Mouse (Mus musculus) small intestine, adult 2 months (tissue): ENCODE measurements around the gene Nfyb.

Source experiments
- CTCF ChIP-seq: fragments of 200-500 bp; IDR thresholded peaks from 2 replicates; pipeline ENCODE4 v1.5.1; 2012; ENCODE audit warnings: low read depth, mild to moderate bottlenecking, control low read depth, inconsistent platforms, low read length, moderate library complexity, mixed read lengths; ENCODE audit not compliant: insufficient replicate concordance, insufficient read length; ENCODE audit errors: extremely low read depth
- POLR2A ChIP-seq: fragments of 200-500 bp; IDR thresholded peaks from 2 replicates; pipeline ENCODE4 v1.6.1; 2012; ENCODE audit warnings: low read depth, mild to moderate bottlenecking, control low read depth, inconsistent platforms, low read length, moderate library complexity

DNA sequence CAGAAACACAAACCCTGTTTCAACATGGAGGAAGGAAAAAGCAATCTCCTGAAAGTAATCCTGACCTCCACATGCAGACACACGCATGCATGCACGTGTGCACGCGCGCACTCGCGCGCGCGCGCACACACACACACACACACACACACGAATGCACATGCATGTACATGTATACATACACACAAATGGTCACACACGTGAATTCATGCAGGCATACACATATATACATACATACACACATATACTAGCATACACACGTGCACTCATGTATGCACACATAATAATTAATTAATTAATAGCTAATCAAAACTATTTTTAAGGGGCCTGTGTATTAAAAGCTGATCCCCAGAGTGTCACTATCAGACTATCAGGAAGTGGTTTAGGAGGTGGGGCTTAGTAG is 15.9 kb upstream of the Nfyb start:
- TF ChIP-seq CTCF (no peak), POLR2A (no peak)
